Mouse (Mus musculus) T-cell, adult 2 months (primary cell): ENCODE data around the gene B9d1.

Source experiments
- DNase-seq: peaks from one replicate; pipeline ENCODE4 v3.0.0; 2022; ENCODE audit warnings: low spot score

Gene B9d1

GRCm38 (mm10) chr11:61489874-61490273, 15.1 kb upstream of the B9d1 start:
- DNase-seq: no peak

DNA sequence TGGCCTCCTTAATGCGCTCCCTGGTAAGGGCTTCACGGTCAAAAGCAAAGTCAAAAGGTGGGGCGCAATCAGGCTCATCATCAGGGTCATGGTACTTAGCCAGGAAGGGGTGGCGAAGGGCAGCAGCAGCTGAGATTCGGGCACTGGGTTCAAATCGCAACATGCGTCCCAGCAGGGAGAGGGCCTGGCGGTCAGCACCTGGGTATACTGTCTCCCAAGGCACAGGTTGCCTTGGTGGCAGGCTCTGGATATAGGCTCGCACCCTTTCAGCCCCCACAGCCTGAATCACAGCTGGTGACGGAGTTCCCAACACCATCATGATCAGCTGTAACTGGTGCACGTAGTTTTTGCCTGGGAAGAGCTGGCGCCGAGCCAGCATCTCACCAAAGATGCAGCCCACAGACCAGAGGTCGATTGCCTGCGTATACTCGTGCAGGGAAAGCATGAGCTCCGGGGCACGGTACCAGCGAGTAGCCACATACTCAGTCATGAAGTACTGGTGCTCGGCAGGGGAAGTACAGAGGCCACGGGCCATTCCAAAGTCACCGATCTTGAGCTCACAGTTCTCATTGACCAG, 13.9 kb upstream of the B9d1 start:
- DNase-seq: no peak

DNA sequence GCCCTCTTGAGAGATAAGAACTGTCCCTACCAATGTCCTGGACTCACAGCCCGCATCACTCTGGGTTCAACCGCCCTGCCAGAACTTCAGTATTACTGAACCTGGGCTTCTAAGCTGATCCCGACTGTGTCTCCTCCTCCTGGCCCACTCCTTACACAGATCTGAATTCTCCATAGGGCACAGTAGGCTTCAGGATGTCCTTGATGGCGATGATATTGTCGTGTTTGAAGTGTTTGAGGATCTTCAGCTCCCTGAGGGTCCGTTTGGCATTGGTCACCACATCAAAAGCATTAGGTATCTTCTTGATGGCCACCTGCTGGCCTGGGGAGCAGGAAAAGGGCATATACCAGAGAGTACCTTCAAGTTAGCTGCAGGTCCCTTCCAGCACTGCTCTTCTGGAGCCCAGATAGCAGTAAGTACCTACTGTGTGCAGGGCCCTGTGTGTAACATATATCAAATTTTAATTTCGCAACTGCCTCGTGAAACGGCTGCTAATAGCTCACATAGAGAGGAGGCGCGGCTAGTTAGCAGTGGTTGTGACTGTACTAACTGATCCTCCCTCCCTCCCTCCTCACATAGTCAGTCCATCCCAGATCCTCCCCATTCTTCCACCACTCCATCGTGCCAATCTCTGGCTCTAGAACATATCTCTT, 12.1 kb upstream of the B9d1 start:
- no peak for DNase-seq

DNA sequence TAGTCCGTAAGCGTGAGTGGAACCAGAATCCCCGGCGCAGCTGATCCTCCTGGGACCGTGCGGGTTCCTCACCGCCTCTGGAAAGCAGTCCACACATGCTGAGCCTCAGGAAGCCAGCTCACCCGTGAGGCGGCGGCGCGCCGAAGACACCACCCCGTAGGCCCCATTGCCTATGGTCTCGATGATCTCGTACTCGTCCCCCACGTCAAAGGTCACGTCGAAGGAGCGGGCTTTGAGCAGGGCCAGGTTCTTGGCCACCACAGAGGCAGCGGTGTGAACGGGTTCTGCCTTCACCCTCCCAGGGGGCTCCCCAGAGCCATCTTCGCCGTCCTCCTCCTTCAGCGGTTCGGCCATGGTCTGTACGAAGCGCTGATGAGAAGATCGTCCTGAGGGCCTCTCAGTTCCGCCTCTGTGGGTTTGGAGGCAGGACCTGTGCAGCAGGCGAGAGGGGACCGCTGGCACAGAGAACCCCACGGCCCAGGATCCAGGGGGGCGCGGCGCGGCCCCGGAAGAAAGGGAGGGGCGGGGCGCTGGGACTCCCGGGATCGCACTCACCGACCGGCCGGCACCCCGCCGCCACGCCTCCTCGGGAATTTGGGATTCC, 11.3 kb upstream of the B9d1 start:
- peak; percentile 34 for DNase-seq

GRCm38 (mm10) chr11:61494129-61494997, 10.6 kb upstream of the B9d1 start, which contains the start of gene Mapk7:
Gene Mapk7, minus strand, starts transcription at chr11:61494406.
- DNase-seq: peak; percentile 96

DNA sequence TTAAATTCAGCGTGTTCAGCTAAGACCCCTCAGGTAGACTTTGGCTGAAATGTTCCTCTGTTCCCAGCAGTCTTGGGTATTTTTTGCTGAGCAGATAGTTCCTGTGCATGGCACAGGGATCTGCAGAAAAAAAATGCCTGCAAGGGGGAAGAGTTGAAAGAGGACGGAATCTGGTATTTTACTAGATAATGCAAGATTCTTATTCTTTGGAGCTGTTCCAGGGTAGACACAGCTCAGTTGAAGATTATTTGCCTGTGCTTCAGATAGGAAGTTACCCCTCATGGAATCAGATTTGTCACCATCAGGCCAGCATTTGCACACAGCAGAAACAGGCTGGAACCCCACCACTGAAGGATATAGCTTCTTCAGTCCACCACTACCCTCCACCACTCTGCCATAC, 9.4 kb upstream of the B9d1 start:
- no peak for DNase-seq

- DNase-seq: no peak
These were observed 7.5 kb upstream of the B9d1 start for GRCm38 (mm10) chr11:61497490-61497889.

GRCm38 (mm10) chr11:61498736-61499504, 6.0 kb upstream of the B9d1 start:
- no peak for DNase-seq

DNA sequence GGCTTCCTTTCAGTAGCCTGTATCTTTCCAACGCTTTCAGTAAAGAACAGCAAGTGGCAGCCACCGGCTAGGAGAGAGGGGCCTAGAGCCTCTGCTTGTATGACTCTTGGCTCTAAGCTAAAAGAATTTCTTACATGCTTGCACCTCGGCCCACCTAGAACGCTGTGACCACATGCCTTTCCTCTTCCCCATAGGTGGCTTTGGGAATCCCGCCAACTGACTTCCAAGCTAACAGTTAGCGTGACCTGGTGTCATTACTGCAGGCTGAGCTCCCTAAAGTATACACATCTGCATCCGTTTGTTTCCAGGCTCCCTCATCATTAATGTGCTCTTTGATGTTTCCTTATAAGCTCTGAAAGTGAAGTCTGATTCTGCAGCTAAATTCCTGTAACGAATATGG, 1.0 kb upstream of the B9d1 start:
- DNase-seq: no peak

- no peak for DNase-seq
These were observed 10.0 kb downstream of the B9d1 start for GRCm38 (mm10) chr11:61514953-61515352.

- no peak for DNase-seq
These were observed 13.0 kb downstream of the B9d1 start for GRCm38 (mm10) chr11:61517971-61518370.

DNA sequence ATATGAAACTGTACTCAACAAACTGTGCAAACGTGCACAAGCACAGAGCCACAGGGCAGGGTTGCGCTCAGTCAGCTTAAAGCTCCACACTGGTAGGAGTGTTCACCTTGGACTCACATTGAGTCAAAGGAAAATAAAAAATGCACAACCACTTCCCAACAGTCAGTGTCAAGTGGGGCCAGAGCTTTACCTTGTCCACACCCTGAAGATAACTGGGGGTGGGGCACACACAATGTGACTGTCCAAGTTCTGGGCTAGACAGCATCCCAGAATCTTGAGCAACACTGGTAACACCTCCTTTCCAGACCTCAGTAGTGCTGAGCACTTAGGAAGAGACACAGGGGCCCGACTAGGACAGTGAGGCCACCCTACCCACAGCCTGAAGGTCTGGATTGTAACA, 13.9 kb downstream of the B9d1 start:
- DNase-seq: no peak

DNA sequence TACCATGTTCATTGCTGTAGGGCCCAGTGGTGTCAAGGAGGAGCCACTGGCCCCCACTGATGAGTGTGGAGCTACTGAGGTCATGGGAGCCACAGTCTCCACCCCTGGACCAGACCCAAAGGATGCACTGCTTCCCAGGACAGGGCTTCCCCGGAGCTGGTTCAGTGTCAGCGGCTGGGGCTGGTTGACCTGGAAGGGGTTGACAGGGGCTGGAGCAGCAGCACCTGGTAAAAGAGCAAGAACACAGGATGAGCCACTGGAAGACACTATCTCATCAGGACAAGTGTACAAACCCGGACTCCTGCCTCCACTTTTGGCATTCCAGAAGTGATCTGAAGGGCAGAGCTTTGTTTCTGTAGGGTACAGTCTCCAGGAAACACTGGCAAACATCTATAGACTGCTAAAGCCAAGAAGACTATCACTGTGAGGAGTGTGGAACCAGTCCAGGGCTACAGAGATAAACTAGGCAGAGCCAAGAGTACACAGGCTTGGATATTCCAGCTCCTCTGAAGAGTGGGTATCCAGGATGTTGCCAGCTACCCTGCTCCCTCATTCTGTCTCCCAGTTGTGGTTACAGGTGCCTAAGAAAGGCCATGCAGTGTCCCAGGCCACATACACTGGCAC, 14.7 kb downstream of the B9d1 start:
- DNase-seq: no peak

DNA sequence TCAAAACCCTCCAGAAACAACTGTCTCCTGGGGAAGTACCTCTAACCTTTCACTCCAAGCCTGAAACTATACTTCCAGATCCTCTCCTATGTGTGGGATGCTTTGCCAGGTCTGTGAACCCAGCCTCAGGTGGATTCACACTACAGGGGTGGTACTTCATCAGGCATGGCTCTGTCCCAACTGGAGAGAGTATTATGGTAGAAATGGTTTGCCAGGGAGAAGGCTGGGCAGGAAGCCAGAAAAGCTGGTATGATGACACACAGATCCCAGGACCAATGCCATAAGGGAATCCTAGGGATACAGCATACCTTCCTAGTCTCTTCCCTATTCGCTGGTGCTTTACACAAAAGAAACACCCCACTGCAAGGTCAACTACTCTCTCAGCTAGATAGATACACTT, 21.9 kb downstream of the B9d1 start:
- DNase-seq: no peak

- DNase-seq: no peak
These were observed 24.3 kb downstream of the B9d1 start for GRCm38 (mm10) chr11:61529268-61529713.

DNA sequence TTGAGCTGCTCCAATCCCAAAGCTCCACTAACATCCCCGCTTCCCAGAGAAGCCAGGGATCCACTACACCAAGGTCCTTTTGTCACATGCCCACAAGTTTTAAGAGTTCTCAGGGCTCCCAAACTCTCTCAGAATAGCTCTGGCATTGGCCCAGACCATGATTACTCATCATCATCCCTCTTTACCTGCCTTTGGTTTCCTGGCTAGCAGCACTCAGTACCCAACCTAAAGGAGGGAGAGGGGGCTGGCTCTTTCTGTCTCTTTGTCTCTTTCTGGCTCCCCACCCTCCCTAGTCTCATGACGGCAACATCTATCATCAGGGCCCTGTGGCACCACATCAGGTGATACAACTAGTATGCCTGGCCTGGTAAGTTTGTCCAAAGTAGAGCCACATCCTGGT, 27.9 kb downstream of the B9d1 start:
- DNase-seq: no peak

DNA sequence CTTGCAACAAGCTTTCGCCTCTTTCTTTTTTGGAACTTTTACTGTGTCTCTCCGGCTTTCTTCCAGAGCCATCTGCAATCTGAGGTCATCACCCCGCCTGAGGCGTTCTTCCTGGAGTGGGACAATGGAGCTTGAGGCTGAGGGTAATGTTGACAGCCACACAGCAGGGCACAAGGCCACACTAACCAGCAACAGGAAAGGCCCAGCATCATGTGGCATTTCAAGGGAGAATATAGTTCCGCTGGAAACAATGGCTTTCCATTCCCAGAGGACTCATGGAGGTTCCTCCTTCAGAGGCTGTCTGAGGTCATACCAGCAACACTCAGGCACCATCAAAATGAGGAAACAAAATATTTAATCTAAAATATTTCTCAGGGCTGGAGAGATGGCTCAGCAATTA, 28.6 kb downstream of the B9d1 start:
- DNase-seq: no peak

GRCm38 (mm10) chr11:61535530-61535929, 30.6 kb downstream of the B9d1 start:
- DNase-seq: no peak

DNA sequence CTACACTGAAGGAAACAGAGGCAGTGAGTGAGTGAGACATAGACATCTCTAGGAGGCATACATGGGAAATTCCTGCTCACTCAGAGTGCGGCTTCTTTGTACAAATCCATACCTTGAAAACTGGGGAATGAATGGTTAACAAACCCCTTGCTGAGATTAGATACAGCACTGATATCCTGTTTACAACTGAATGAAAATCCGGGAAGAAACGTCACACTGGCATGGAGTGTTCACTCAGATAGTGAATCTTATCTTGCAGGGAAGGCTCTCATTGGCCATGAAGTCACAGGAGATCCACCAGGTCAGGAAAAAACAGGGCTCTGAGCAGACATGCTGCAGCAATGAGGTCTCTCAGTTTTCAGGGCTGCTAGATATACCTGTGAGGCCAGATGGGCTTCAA, 32.0 kb downstream of the B9d1 start:
- no peak for DNase-seq

- DNase-seq: no peak
These were observed 32.4 kb downstream of the B9d1 start for GRCm38 (mm10) chr11:61537362-61537761.

DNA sequence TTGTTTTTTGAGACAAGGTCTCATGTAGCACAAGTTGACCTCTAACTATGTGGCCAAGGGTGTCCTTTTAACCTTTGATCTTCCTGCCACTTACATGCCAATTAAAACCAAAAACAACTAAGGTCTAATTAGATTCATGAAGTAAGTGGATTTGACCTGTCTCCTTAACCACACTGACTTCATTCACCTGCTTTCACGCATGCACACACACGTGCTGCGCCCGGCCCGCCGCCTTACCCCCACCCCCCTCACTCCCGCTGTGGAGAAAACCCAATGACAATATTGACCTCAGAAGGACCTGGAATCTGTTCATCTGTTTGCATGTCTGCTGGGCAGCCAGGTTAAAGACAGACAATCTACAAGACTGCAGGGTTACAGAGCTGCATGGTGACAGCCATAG, 35.7 kb downstream of the B9d1 start:
- no peak for DNase-seq
